Mouse (Mus musculus): ENCODE results near the gene Fam171a2. TPM values are rescaled to one million over a fixed set of nuclear protein-coding genes. Genes with fewer than 3 reads are reported as not detected.
A peak's percentile ranks its signal among the peaks of the same experiment; 100 is the strongest.

The Fam171a2 gene
- polyA plus RNA-seq, 1 experiment from 2014 or later: 0.28 TPM

DNA sequence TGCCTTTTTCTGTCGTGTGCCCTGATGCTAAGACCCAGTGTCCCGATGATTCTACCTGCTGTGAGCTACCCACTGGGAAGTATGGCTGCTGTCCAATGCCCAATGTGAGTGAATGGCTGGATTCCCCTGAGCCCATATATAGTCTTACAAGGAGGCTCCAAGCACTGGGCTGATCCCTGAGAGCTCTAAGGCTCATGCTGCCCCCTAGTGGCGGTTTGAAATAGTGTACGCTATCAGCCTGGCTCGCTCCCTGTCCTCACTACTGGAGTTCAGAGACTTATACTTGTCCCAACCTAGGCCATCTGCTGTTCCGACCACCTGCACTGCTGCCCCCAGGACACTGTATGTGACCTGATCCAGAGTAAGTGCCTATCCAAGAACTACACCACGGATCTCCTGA, 13.1 kb downstream of the Fam171a2 start:
- H3K9ac ChIP-seq: no peak overlapping the region
- no peaks in the 10 kb centered on the region for H3K9me3 ChIP-seq (replicated peaks)
- H3K27ac ChIP-seq (replicated peaks): no peak overlapping the region
- peaks cover 15% of the 10 kb centered on the region for H3K36me3 ChIP-seq (replicated peaks)
- no peak overlapping the region for H3K4me2 ChIP-seq
- peaks cover 52% of the 10 kb centered on the region for H3K4me1 ChIP-seq (replicated peaks)
- WGBS (ENCODE audit: insufficient replicate concordance): 11% methylated on average over 7 of the region's 7 CpGs
- no peak overlapping the region for H3K4me3 ChIP-seq (replicated peaks)
- peaks cover 59% of the 10 kb centered on the region for H3K27me3 ChIP-seq
- no peak for ATAC-seq (ENCODE audit: insufficient read depth)

DNA sequence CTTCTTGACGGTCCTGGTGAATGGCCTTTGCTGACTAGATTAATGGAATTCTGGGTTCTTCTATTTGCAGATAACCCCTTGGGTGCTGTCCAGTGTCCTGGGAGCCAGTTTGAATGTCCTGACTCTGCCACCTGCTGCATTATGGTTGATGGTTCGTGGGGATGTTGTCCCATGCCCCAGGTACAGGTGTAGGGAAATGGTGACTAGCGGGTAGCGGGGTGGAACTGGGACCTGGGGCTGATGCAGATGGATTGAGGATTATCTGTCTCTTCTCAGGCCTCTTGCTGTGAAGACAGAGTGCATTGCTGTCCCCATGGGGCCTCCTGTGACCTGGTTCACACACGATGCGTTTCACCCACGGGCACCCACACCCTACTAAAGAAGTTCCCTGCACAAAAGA, 13.6 kb downstream of the Fam171a2 start:
- WGBS (ENCODE audit: insufficient replicate concordance): 82% methylated on average over 7 of the region's 7 CpGs
- no peak for ATAC-seq (ENCODE audit: insufficient read depth)
- Histone ChIP-seq H3K9ac (no peak overlapping the region), H3K27me3 (peaks cover 59% of the 10 kb centered on the region), H3K4me1 (replicated peaks) (peaks cover 55% of the 10 kb centered on the region), H3K9me3 (replicated peaks) (no peaks in the 10 kb centered on the region), H3K4me3 (replicated peaks) (no peak overlapping the region), H3K36me3 (replicated peaks) (peaks cover 15% of the 10 kb centered on the region), H3K4me2 (no peak overlapping the region), H3K27ac (replicated peaks) (no peak overlapping the region)

DNA sequence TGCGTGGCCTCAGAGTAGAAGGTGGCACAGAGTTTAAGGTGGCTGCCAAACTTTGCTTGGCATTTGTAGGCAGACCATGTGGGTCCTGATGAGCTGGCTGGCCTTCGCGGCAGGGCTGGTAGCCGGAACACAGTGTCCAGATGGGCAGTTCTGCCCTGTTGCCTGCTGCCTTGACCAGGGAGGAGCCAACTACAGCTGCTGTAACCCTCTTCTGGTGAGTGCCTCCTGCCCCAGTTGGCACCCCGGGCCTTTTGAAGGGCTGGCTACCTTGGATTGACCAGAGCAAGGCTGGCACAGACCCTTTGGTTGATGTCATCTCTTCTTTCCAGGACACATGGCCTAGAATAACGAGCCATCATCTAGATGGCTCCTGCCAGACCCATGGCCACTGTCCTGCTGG, 14.6 kb downstream of the Fam171a2 start:
- H3K4me1 ChIP-seq (replicated peaks): peaks cover 48% of the 10 kb centered on the region
- H3K27me3 ChIP-seq: peaks cover 55% of the 10 kb centered on the region
- 78% methylated on average over 6 of the region's 6 CpGs for WGBS (ENCODE audit: insufficient replicate concordance)
- H3K9ac ChIP-seq: no peak overlapping the region
- H3K9me3 ChIP-seq (replicated peaks): no peaks in the 10 kb centered on the region
- H3K36me3 ChIP-seq (replicated peaks): peaks cover 15% of the 10 kb centered on the region
- H3K4me3 ChIP-seq (replicated peaks): peak overlapping the region; percentile 37; the same call in 1 of the 2 replicates
- 0 out of 2 replicates have a peak overlapping the region, but pooled peaks have one; percentile 34 for H3K27ac ChIP-seq (replicated peaks)
- H3K4me2 ChIP-seq: peak overlapping the region; percentile 45
- ATAC-seq (ENCODE audit: insufficient read depth): no peak

DNA sequence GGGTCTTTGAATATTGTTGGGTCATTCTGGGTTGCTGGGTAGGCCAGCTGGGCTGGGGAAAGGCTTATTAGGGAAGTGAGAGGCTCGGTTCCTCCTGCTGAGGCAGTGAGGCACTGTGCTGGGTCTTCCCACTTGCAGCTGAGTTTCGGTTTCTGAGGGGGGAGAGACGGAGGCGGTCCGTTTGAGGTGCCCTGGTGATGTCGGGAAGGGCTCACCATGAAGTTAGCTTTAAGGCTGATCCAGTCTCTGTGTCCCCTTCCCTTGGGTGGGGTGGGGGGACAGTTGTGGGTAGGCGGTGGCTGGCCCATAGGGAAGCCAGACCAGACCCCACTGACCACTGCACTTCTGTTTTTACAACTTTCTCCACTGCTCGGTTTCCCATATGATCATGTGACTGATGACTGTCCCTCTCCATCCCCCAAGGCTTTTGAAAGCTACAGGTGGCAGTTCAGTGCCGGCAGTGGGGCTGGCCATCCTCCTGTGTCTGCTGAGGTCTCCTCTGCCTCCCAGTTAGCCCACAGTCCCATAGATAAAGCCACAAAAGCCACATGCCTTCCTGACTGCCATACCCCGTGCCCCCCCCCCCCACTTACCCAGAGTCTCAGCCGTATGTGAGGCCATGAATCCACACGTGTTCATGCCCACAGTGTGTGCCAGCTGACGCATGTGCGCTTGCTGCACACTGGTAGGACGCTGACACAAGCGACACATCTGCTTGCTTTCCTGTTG, 15.2 kb downstream of the Fam171a2 start:
- WGBS (ENCODE audit: insufficient replicate concordance): 20% methylated on average over 16 of the region's 16 CpGs
- ATAC-seq (ENCODE audit: insufficient read depth): no peak

DNA sequence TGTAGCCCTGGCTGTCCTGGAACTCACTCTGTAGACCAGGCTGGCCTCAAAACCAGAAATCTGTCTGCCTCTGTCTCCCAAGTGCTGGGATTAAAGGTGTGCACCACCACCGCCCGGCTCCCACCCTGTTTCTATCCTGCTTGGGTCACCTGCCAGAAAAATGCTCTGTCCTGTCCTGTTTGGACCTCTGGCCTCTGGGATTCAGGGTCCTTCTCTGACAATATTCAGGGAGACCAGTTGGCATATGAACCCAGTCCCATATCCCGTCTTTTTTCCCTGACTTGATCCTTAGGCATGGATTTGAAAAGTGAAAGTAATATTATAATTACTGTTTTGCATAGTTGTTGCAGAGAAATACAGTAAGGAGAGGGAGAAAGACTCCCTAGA, 15.8 kb downstream of the Fam171a2 start:
- Histone ChIP-seq H3K4me2 (peak overlapping the region; percentile 45), H3K4me3 (replicated peaks) (peak overlapping the region; percentile 37), H3K27me3 (peaks cover 53% of the 10 kb centered on the region), H3K9me3 (replicated peaks) (no peaks in the 10 kb centered on the region), H3K4me1 (replicated peaks) (peaks cover 42% of the 10 kb centered on the region), H3K36me3 (replicated peaks) (peaks cover 15% of the 10 kb centered on the region), H3K9ac (peak overlapping the region; percentile 25; the same call in 1 of the 2 replicates), H3K27ac (replicated peaks) (0 out of 2 replicates have a peak overlapping the region, but pooled peaks have one; percentile 61)
- ATAC-seq (ENCODE audit: insufficient read depth): no peak
- WGBS (ENCODE audit: insufficient replicate concordance): 68% methylated on average over 3 of the region's 3 CpGs

More for the DNA sequence above, 15.2 kb downstream of the Fam171a2 start:
- Histone ChIP-seq H3K9me3 (replicated peaks) (no peaks in the 10 kb centered on the region), H3K27me3 (peaks cover 53% of the 10 kb centered on the region), H3K4me3 (replicated peaks) (peak overlapping the region; percentile 37), H3K9ac (peak overlapping the region; percentile 25; the same call in 1 of the 2 replicates), H3K27ac (replicated peaks) (peak overlapping the region; percentile 34), H3K4me1 (replicated peaks) (peaks cover 42% of the 10 kb centered on the region), H3K4me2 (peak overlapping the region; percentile 45), H3K36me3 (replicated peaks) (peaks cover 15% of the 10 kb centered on the region)

DNA sequence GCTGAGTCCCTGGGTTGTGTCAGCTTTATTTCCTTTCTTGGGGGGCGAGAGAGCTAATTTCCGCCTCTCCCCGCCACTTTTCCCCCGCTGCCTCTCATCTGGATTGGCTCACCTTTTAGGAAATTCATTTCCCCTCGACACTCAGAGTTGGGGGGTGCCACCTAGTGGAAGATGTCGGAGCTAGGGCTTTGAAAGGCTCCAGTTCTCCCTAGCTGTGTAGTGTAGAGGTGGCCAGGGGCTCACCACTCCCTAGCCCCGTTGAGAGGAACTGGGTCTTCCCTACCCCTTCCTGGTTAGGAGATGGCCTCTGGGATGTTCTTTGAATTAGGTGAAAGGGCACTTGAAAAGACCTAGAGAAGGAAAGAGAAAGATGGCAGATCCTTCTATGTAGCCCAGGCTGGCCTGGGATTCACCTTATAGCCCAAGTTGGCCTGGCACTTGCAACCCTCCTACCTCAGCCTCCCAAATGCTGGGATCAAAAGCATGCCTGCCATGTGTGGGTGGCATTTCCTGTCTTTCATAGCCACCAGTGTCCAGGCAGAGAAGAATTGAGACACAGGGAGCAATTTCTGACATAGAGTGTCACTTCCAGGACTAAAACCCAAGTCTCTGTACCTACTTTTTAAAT, 16.4 kb downstream of the Fam171a2 start:
- H3K27ac ChIP-seq (replicated peaks): peak overlapping the region; percentile 79
- peaks cover 42% of the 10 kb centered on the region for H3K4me1 ChIP-seq (replicated peaks)
- ATAC-seq (ENCODE audit: insufficient read depth): peak; percentile 14; the same call in 1 of the 2 replicates
- peaks cover 13% of the 10 kb centered on the region for H3K36me3 ChIP-seq (replicated peaks)
- peak overlapping the region; percentile 67 for H3K4me3 ChIP-seq (replicated peaks)
- H3K9me3 ChIP-seq (replicated peaks): no peaks in the 10 kb centered on the region
- H3K27me3 ChIP-seq: peaks cover 47% of the 10 kb centered on the region
- WGBS (ENCODE audit: insufficient replicate concordance): 2% methylated on average over 7 of the region's 7 CpGs
- peak overlapping the region; percentile 97 for H3K4me2 ChIP-seq
- peak overlapping the region; percentile 73 for H3K9ac ChIP-seq

DNA sequence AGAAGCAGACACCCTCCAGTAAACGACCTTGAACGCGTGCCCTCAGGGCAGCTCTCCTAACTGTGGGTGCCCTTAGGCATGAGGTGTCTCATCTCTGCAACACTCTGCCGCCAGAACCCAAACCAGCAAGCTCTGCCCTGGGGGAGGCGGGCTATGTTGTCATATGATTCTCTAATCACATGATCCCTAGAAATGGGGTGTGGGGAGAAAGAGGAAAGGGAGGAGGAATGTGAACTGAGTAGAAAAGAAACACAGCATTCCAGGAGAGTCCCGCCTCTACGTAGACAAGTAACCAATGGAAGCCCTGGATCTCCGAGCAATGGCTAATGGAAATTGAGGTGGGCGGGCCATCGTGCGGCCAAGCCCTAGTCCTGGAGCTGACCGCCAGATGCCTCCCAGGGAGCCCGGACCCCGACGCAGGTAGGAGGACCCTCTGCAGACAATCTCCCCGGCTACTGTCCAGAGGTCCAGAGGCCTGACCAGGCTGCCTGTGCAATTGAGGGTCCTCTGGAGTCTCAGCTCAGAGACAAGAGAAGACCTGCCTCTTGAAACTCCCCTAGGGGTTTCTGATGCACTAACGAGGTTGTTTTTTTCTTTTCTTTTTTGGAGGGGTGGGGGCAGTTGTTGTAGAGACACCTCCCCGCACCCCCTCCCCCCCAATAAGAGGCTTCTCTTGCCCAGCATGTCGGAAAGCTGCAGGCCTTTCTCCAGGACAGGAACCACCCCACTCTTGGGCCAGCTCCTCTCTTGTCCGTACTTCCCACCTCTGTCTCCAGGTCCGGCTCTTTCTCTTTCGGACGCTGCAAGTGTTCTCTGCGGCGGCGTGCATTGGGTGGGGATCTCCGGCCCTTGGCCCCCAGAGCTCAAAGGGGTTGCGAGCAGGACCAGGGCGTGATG, 17.1 kb downstream of the Fam171a2 start, which contains the start of gene Grn:
Gene Grn (plus strand): TSS at position 195 of the 897 bp plus-strand sequence.
- Histone ChIP-seq H3K27ac (replicated peaks) (peak within 1 kb of the TSS; percentile 79), H3K4me1 (replicated peaks) (peaks cover 42% of the 10 kb centered on the region), H3K4me2 (peak within 1 kb of the TSS; percentile 97), H3K27me3 (peaks cover 39% of the 10 kb centered on the region), H3K36me3 (replicated peaks) (peaks cover 5% of the 10 kb centered on the region), H3K9ac (peak within 1 kb of the TSS; percentile 73), H3K4me3 (replicated peaks) (peak within 1 kb of the TSS; percentile 67), H3K9me3 (replicated peaks) (no peaks in the 10 kb centered on the region)
- under 1% methylated on average over 29 of the region's 29 CpGs for WGBS (ENCODE audit: insufficient replicate concordance)
- peak; percentile 85 for ATAC-seq (ENCODE audit: insufficient read depth)

DNA sequence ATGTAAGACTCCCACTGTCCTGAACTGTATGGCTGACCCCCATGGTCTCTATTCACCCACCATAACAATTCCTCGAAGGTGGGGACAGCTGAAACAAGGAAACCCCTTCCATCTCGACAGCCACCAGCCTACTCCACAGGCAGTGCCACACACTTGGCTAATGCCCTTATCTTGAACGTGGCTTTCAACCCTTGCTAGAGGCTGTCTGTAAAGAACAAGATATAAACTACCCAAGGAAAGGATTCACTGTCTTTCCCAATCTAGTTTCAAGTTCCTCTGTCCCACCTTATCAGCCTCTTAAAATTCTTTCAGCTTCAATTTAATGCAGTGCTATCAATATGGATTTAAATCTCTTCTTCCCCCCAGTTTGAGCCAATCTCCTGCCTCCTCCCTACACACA, 17.9 kb downstream of the Fam171a2 start:
- no peak for ATAC-seq (ENCODE audit: insufficient read depth)
- Histone ChIP-seq H3K27ac (replicated peaks) (peak overlapping the region; percentile 51; the same call in 1 of the 2 replicates), H3K4me2 (peak overlapping the region; percentile 97), H3K4me3 (replicated peaks) (peak overlapping the region; percentile 67), H3K4me1 (replicated peaks) (peaks cover 42% of the 10 kb centered on the region), H3K9me3 (replicated peaks) (no peaks in the 10 kb centered on the region), H3K27me3 (peaks cover 31% of the 10 kb centered on the region), H3K9ac (peak overlapping the region; percentile 40), H3K36me3 (replicated peaks) (no peaks in the 10 kb centered on the region; the same call in none of the 2 replicates)
- WGBS (ENCODE audit: insufficient replicate concordance): 16% methylated on average over 3 of the region's 3 CpGs

DNA sequence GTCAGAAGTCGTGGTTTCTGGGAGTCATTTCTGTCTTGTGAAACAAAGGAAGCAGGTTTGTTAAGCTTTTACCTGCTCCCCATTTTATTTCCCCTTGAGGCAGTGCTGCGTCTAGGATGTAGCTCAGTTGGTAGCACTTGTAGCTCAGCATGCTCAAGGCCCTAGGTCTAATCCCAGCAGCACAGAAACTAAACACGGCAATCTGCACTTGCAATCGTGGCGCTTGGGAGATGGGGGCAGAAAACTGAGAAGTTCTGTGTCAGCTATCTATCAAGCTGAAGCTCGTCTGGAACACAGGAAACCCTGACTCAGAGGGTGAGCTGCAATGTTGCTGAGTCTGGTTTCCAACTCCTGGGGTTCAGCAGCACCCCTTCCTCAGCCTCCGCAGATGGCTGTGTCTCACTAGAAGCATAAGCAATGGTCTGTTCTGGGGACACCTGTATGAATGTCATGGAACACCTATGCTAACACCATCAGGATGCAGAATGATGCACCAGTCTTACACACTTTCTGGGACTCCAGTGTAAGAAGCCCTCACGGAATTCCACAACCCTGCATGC, 18.4 kb downstream of the Fam171a2 start:
- 24% methylated on average over 8 of the region's 8 CpGs for WGBS (ENCODE audit: insufficient replicate concordance)
- H3K27me3 ChIP-seq: peaks cover 31% of the 10 kb centered on the region
- ATAC-seq (ENCODE audit: insufficient read depth): no peak
- H3K36me3 ChIP-seq (replicated peaks): no peaks in the 10 kb centered on the region; the same call in 1 of the 2 replicates
- peaks cover 38% of the 10 kb centered on the region for H3K4me1 ChIP-seq (replicated peaks)
- H3K9me3 ChIP-seq (replicated peaks): no peaks in the 10 kb centered on the region
- peak overlapping the region; percentile 97 for H3K4me2 ChIP-seq
- H3K9ac ChIP-seq: no peak overlapping the region
- peak overlapping the region; percentile 67 for H3K4me3 ChIP-seq (replicated peaks)
- 0 out of 2 replicates have a peak overlapping the region, but pooled peaks have one; percentile 6 for H3K27ac ChIP-seq (replicated peaks)

DNA sequence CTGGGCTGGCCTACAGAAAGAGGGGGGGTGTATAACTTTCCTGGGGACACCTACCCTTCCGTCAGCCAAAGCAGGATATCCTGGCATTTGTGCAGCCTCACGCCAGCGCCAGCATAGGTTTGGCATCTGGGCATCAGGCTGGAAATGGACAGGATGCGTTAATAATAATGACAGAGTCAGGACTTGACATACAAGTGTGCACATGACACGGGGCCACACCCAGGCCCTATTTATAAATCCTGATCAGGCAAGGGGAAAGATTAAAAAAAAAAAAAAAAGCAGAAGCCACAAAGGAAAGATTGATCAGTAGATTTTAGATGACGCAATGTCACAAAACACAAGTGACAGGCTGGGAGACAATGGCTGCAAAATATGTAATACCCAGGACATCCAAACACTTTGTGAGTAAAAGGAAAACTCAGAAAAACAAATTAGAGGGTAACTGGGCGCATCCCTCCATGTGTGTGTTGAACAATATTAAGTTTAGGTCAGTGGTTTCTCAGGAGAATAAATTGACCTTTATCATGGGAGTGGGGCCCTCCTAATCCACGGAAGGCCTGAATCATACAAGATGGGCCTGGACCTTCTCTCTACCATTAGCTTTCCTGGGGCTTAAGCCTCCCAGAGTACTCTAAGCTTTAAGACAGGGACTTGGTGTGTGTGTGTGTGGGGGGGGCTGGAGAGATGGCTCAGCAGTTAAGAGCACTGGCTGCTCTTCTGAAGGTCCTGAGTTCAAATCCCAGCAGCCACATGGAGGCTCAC, 21.7 kb downstream of the Fam171a2 start:
- H3K9ac ChIP-seq: no peak overlapping the region
- H3K36me3 ChIP-seq (replicated peaks): no peaks in the 10 kb centered on the region
- no peak overlapping the region for H3K4me2 ChIP-seq
- H3K27me3 ChIP-seq: peaks cover 33% of the 10 kb centered on the region
- ATAC-seq (ENCODE audit: insufficient read depth): no peak
- no peak overlapping the region for H3K27ac ChIP-seq (replicated peaks)
- H3K4me1 ChIP-seq (replicated peaks): peaks cover 17% of the 10 kb centered on the region
- H3K4me3 ChIP-seq (replicated peaks): no peak overlapping the region
- no peaks in the 10 kb centered on the region for H3K9me3 ChIP-seq (replicated peaks)
- WGBS (ENCODE audit: insufficient replicate concordance): 48% methylated on average over 8 of the region's 8 CpGs

Data from liver, embryonic 15.5 days (tissue).